Mouse (Mus musculus) adrenal gland, adult 8-10 months (tissue): ENCODE data around the gene Dolpp1. TPM values are rescaled to one million over a fixed set of nuclear protein-coding genes. Genes with fewer than 3 reads are reported as not detected.

Experiments
- DNase-seq: peaks from one replicate; pipeline ENCODE4 v3.0.0; 2022
- total RNA-seq, 4 experiments: library from RNA; stranded (reverse); gene quantifications; 2 replicates each; pipeline ENCODE4 v1.2.4; 2022

Gene Dolpp1
- total RNA-seq, 4 experiments from 2014 or later, result 18.0 to 24.2 (median 19.8) TPM

GRCm38 (mm10) chr2:30379307-30379706, 12.7 kb upstream of the Dolpp1 start:
- DNase-seq, result no peak

GRCm38 (mm10) chr2:30380564-30381376, 11.3 kb upstream of the Dolpp1 start:
- DNase-seq, result no peak

- DNase-seq, result no peak
These were observed 10.7 kb upstream of the Dolpp1 start for GRCm38 (mm10) chr2:30381377-30381725.

GRCm38 (mm10) chr2:30384814-30385213, 7.2 kb upstream of the Dolpp1 start:
- no peak for DNase-seq

- no peak for DNase-seq
These were observed 6.5 kb upstream of the Dolpp1 start for GRCm38 (mm10) chr2:30385591-30385990.

- no peak for DNase-seq
These were observed 5.1 kb upstream of the Dolpp1 start for GRCm38 (mm10) chr2:30386913-30387312.

- DNase-seq, result no peak
These were observed 3.1 kb upstream of the Dolpp1 start for GRCm38 (mm10) chr2:30389000-30389399.

GRCm38 (mm10) chr2:30392577-30393369, 719 bp downstream of the Dolpp1 start:
- DNase-seq, result peak; percentile 78

GRCm38 (mm10) chr2:30393370-30393656, 1.3 kb downstream of the Dolpp1 start:
- no peak for DNase-seq

GRCm38 (mm10) chr2:30395757-30396156, 3.7 kb downstream of the Dolpp1 start:
- DNase-seq, result no peak

- no peak for DNase-seq
These were observed 4.2 kb downstream of the Dolpp1 start for GRCm38 (mm10) chr2:30396246-30396645.

GRCm38 (mm10) chr2:30397986-30398512, 6.0 kb downstream of the Dolpp1 start:
- DNase-seq, result no peak

GRCm38 (mm10) chr2:30399191-30400171, 7.4 kb downstream of the Dolpp1 start:
- no peak for DNase-seq

GRCm38 (mm10) chr2:30401581-30401980, 9.5 kb downstream of the Dolpp1 start:
- DNase-seq, result no peak

GRCm38 (mm10) chr2:30402351-30402826, 10.3 kb downstream of the Dolpp1 start:
- no peak for DNase-seq

GRCm38 (mm10) chr2:30402843-30403242, 10.8 kb downstream of the Dolpp1 start:
- DNase-seq, result no peak

GRCm38 (mm10) chr2:30403870-30404269, 11.8 kb downstream of the Dolpp1 start:
- DNase-seq, result no peak

- DNase-seq, result no peak
These were observed 15.2 kb downstream of the Dolpp1 start for GRCm38 (mm10) chr2:30407221-30407620.

- no peak for DNase-seq
These were observed 15.7 kb downstream of the Dolpp1 start for GRCm38 (mm10) chr2:30407778-30408177.

GRCm38 (mm10) chr2:30408452-30409100, 16.5 kb downstream of the Dolpp1 start:
- DNase-seq, result no peak

GRCm38 (mm10) chr2:30409454-30410176, 17.6 kb downstream of the Dolpp1 start:
- no peak for DNase-seq
